Mouse (Mus musculus): Measurements from ENCODE around the gene Tmem176b. TPM values are rescaled to one million over a fixed set of nuclear protein-coding genes. Genes with fewer than 3 reads are reported as not detected.
A peak's percentile ranks its signal among the peaks of the same experiment; 100 is the strongest.

The Tmem176b gene
- polyA plus RNA-seq, 1 experiment from 2014 or later = 120 TPM

DNA sequence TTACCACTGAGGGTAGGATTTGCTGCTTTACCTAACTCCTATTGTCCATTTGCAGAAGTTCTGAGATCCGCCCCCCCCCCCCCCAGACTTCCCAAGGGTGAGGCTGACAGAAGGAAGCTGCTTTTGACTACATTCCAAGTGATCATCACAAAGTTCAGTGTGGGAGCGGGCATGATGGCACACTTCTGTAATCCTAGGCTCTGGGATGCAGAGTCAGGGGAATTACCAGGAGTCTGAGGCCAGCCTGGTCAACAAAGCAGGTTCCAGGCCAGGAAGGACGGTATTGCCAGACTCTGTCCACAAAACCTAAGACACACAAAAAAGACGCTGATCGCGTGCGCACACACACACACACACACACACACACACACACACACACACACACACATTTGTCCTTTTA, 22.2 kb upstream of the Tmem176b start:
- H3K27me3 ChIP-seq = no peaks in the 10 kb centered on the region; the same call in 1 of the 2 replicates

DNA sequence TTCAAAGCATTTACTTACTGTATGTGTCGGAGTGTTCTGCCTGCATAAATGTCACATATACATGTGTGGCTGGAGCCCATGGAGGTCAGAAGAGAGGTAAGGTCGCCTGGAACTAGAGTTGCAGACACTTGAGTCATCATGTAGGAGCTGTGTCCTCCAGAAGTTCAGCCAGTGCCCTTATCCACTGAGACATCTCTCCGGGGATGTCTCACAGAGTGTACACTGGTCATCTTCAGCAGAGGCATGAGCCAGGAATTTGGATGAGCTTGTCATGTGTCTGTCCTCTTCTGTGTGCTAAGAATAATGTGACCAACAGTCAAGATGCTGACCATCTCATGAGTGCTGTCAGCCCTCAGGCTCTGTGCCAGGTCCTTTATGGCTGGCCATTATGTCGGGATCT, 21.5 kb upstream of the Tmem176b start:
- no peaks in the 10 kb centered on the region for H3K36me3 ChIP-seq
- no peak overlapping the region for H3K4me2 ChIP-seq
- no peaks in the 10 kb centered on the region; the same call in 1 of the 2 replicates for H3K27me3 ChIP-seq
- no peak overlapping the region for H3K4me3 ChIP-seq (replicated peaks)
- WGBS = 83% methylated on average over 4 of the region's 4 CpGs
- no peak overlapping the region for H3K9ac ChIP-seq (replicated peaks)
- no peak for ATAC-seq (ENCODE audit: insufficient number of reproducible peaks, insufficient read depth, low FRiP score, low TSS enrichment, low read depth)
- H3K4me1 ChIP-seq (replicated peaks) = peaks cover 14% of the 10 kb centered on the region
- H3K9me3 ChIP-seq = no peaks in the 10 kb centered on the region
- H3K27ac ChIP-seq = no peak overlapping the region

More for the DNA sequence above, 22.2 kb upstream of the Tmem176b start:
- Histone ChIP-seq H3K4me2 (no peak overlapping the region), H3K27ac (no peak overlapping the region), H3K4me1 (replicated peaks) (peaks cover 14% of the 10 kb centered on the region), H3K9ac (replicated peaks) (no peak overlapping the region), H3K4me3 (replicated peaks) (no peak overlapping the region), H3K9me3 (no peaks in the 10 kb centered on the region), H3K36me3 (no peaks in the 10 kb centered on the region)
- ATAC-seq (ENCODE audit: insufficient number of reproducible peaks, insufficient read depth, low FRiP score, low TSS enrichment, low read depth) = no peak
- WGBS = 90% methylated on average over 6 of the region's 7 CpGs

DNA sequence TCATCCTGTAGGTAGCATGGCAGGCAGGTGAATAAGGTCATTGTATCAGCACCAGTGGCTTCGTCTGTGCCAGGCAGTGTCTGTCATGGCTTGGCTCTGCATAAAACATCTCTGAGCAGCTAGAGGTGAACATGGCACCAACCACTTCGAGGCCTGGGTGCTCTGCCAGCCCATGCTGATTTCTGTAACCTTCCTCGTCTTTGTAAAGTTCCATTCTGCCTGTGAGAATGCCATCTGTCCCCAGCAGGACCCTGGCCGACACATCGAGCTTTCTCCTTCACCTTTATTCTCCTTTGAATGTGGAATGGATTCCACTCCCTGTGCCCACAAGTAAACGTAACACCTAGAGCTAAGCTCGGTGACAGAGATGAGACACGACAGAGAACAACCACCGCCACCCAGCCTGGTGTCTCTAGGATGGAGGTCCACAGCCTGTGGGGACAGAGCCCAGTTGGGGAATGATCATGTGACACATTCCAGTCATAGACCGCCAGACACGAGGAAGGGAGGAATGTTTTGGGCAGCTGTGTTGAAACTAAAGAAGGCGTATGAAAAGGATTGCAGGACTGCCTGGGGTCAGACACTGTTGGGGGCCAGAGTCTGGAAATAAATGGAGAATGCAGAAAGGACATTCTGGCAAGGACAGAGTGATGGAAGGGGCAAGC, 20.5 kb upstream of the Tmem176b start:
- no peak overlapping the region for H3K4me3 ChIP-seq (replicated peaks)
- H3K27me3 ChIP-seq = no peaks in the 10 kb centered on the region
- peak; percentile 47; the same call in 1 of the 2 replicates for ATAC-seq (ENCODE audit: insufficient number of reproducible peaks, insufficient read depth, low FRiP score, low TSS enrichment, low read depth)
- no peaks in the 10 kb centered on the region for H3K36me3 ChIP-seq
- no peaks in the 10 kb centered on the region for H3K9me3 ChIP-seq
- H3K9ac ChIP-seq (replicated peaks) = no peak overlapping the region
- peaks cover 14% of the 10 kb centered on the region for H3K4me1 ChIP-seq (replicated peaks)
- no peak overlapping the region for H3K27ac ChIP-seq
- no peak overlapping the region for H3K4me2 ChIP-seq
- WGBS = 73% methylated on average over 12 of the region's 12 CpGs

DNA sequence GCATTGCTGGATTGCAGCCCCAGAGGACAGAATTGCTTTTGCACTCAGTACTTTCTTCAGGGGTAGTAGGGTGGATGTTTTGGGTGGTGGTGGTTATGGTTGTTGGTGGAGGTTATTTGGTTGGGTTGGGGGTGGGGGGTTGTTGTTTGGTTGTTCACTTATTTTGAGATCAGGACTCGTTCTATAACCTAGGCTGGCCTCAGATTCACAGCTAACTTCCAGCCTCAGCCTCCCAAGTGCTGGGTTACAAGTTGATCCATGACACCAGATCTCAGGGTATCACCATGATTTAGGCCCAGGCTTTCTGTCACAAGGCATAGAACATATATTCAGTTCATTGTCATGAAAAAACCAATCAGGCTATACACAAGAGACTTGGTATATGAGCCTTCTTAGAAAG, 19.6 kb upstream of the Tmem176b start:
- ATAC-seq (ENCODE audit: insufficient number of reproducible peaks, insufficient read depth, low FRiP score, low TSS enrichment, low read depth) = no peak
- Histone ChIP-seq H3K36me3 (no peaks in the 10 kb centered on the region), H3K9me3 (no peaks in the 10 kb centered on the region), H3K4me2 (no peak overlapping the region), H3K9ac (replicated peaks) (no peak overlapping the region), H3K27me3 (no peaks in the 10 kb centered on the region), H3K27ac (no peak overlapping the region), H3K4me1 (replicated peaks) (peaks cover 14% of the 10 kb centered on the region), H3K4me3 (replicated peaks) (no peak overlapping the region)
- 83% methylated on average over 1 of the region's 1 CpGs for WGBS

DNA sequence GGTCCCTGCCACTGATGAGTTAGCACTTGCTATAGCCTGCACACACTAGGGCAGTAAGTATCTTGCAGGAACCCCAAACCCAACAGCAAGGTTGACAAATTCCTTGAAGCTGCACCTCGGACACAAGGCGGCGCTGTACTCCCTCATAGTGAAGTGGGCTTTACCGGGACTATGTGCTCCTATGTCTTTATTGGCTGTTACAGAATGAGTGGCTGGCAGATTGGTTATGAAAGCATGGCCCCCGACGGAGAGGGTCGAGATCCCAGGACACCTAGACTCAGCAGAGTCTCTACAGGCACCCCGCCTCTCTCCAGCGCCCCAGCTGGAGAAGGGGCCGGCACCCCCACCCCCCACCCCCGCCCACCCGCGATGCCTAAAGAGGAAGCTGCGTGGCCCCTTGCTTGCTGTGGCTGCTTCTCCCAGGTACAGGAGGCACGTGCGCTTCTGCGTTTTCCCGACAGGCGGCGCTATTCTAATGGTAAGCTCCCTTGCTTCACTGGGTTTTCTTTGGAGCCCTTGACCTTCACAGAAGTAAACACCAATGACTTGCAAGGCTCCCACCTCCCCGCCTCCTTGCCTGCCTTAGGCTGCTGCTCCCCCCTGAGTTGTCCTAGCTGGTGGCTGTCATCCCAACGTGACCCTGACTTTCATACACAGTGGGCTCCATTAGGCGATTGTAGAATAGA, 19.0 kb upstream of the Tmem176b start:
- Histone ChIP-seq H3K27ac (no peak overlapping the region), H3K4me2 (peak overlapping the region; percentile 51), H3K9ac (replicated peaks) (no peak overlapping the region), H3K9me3 (no peaks in the 10 kb centered on the region), H3K27me3 (no peaks in the 10 kb centered on the region), H3K4me1 (replicated peaks) (peaks cover 13% of the 10 kb centered on the region), H3K4me3 (replicated peaks) (peak overlapping the region; percentile 28), H3K36me3 (no peaks in the 10 kb centered on the region)
- no peak for ATAC-seq (ENCODE audit: insufficient number of reproducible peaks, insufficient read depth, low FRiP score, low TSS enrichment, low read depth)
- 14% methylated on average over 23 of the region's 23 CpGs for WGBS

DNA sequence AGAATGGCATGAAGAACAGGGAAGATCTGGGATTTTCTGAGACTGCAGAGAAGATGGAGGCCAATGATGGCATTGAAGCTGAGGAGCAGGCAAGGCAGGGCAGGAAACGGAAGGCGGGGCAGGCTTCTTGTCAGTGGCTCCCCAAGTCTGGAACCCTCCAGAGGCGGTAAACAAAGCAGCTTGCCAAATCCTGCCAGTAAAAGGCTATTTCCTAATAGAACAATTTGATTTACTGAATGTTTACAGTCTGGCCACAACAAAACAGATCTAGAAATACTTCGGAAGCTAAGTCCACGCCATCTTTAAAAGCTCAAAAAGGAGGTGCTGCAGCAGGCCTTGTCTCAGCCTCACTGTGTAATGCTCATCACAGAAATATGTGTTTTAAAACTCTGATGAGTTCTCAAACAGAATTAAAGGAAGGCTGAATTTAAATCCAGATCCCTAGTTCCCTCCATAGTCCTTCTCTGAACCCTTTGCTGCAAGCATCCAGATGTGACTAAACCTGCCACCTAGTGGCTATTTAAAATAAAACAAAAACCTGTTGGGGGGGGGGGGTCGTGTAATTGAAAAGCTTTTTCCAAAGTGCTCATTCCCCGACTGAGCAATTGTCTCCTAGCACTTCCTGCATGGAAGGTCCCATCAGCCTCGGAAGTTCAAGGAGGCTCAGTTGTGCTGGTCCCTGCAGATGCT, 16.5 kb upstream of the Tmem176b start:
- H3K27me3 ChIP-seq = no peaks in the 10 kb centered on the region
- H3K9me3 ChIP-seq = peaks cover 6% of the 10 kb centered on the region; the same call in 1 of the 2 replicates
- no peak overlapping the region for H3K4me3 ChIP-seq (replicated peaks)
- H3K4me1 ChIP-seq (replicated peaks) = peaks cover 5% of the 10 kb centered on the region
- no peak for ATAC-seq (ENCODE audit: insufficient number of reproducible peaks, insufficient read depth, low FRiP score, low TSS enrichment, low read depth)
- no peak overlapping the region for H3K9ac ChIP-seq (replicated peaks)
- H3K27ac ChIP-seq = no peak overlapping the region
- 52% methylated on average over 8 of the region's 8 CpGs for WGBS
- H3K4me2 ChIP-seq = no peak overlapping the region
- no peaks in the 10 kb centered on the region for H3K36me3 ChIP-seq

DNA sequence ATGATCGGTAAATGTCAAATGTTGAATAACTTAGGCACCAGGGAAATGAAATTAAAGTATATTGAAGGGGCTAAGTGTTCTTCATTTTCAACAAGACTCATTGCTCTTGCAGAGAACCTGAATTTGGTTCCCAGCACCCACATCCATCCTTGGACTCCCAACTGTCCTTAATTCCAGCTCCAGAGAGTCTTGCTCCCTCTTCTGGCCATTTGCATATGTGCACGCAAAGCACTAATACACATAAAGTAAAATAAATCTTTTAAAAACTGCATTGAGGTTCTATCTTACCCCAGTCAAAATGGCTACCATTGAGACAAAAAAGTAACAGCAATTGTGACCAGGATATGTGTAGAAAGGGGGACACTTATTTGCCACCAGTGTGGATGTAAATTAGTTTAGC, 12.9 kb upstream of the Tmem176b start:
- Histone ChIP-seq H3K4me3 (replicated peaks) (no peak overlapping the region), H3K4me2 (no peak overlapping the region), H3K4me1 (replicated peaks) (0 out of 2 replicates have a peak, but pooled peaks cover 4% of the 10 kb centered on the region), H3K27ac (no peak overlapping the region), H3K9ac (replicated peaks) (no peak overlapping the region), H3K27me3 (no peaks in the 10 kb centered on the region), H3K9me3 (peaks cover 6% of the 10 kb centered on the region; the same call in 1 of the 2 replicates), H3K36me3 (no peaks in the 10 kb centered on the region)
- 99% methylated on average over 2 of the region's 2 CpGs for WGBS
- no peak for ATAC-seq (ENCODE audit: insufficient number of reproducible peaks, insufficient read depth, low FRiP score, low TSS enrichment, low read depth)

DNA sequence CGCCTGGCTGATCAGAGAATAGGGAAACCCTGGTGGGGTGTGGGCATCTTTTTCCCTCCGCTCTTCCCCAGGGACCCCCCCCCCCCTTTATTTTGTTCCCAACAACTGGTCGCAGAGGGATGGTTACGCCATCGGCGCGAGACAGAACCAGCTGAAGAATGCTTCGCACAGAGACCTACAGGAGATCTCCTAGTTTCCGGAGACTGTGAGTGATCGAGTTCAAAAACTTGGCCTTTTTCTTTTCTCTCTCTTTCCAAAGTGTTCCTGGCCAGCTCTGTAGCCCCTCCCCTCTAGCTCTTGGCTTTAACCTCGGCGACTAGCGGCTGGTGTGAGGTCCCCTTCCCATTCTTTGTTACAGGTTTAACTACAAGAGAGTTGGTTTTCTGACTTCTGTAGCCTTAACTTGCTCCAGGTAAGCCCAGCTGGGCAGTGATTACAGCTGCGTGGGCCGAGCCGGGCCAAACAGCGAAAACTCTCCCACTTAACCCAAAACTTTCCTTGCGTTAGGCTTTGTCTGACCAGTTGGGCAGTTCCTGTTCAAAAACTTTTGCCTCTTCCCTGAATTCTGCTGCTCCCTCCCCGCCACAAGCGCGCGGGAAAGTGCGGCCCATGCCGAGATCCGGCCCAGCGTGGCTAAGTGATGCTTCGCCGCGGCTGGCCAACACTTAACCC, 10.7 kb upstream of the Tmem176b start:
- peak overlapping the region; percentile 40 for H3K4me3 ChIP-seq (replicated peaks)
- WGBS = 1% methylated on average over 29 of the region's 29 CpGs
- H3K36me3 ChIP-seq = no peaks in the 10 kb centered on the region
- peaks cover 6% of the 10 kb centered on the region; the same call in 1 of the 2 replicates for H3K9me3 ChIP-seq
- H3K27me3 ChIP-seq = no peaks in the 10 kb centered on the region
- H3K4me2 ChIP-seq = peak overlapping the region; percentile 65
- ATAC-seq (ENCODE audit: insufficient number of reproducible peaks, insufficient read depth, low FRiP score, low TSS enrichment, low read depth) = peak; percentile 59; the same call in 1 of the 2 replicates
- peak overlapping the region; percentile 96 for H3K27ac ChIP-seq
- H3K9ac ChIP-seq (replicated peaks) = peak overlapping the region; percentile 64
- H3K4me1 ChIP-seq (replicated peaks) = 0 out of 2 replicates have a peak, but pooled peaks cover 4% of the 10 kb centered on the region

DNA sequence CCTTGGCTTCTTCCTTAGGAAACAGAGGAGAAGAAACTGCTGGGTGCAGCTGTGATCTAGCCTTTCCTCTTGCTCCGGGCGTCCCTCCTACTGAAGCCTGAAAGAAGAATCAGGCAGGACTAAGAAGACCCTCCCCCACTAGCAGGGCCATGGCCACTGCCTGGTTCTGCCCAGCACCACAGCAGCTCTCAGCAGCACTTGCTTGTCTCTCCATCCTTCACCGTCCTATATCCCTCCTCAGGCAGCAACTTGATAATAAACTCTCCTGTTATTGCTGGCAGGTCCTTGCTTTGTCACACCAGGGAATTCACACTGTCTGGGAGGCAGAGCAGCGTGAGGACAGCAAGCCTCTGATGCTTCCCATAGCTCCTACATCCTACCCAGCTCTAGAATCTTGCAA, 3.8 kb upstream of the Tmem176b start:
- Histone ChIP-seq H3K4me2 (no peak overlapping the region), H3K4me3 (replicated peaks) (no peak overlapping the region), H3K27me3 (no peaks in the 10 kb centered on the region), H3K9me3 (no peaks in the 10 kb centered on the region), H3K4me1 (replicated peaks) (peaks cover 21% of the 10 kb centered on the region), H3K27ac (no peak overlapping the region), H3K9ac (replicated peaks) (no peak overlapping the region), H3K36me3 (peaks cover 33% of the 10 kb centered on the region)
- WGBS = 60% methylated on average over 4 of the region's 4 CpGs
- no peak for ATAC-seq (ENCODE audit: insufficient number of reproducible peaks, insufficient read depth, low FRiP score, low TSS enrichment, low read depth)

DNA sequence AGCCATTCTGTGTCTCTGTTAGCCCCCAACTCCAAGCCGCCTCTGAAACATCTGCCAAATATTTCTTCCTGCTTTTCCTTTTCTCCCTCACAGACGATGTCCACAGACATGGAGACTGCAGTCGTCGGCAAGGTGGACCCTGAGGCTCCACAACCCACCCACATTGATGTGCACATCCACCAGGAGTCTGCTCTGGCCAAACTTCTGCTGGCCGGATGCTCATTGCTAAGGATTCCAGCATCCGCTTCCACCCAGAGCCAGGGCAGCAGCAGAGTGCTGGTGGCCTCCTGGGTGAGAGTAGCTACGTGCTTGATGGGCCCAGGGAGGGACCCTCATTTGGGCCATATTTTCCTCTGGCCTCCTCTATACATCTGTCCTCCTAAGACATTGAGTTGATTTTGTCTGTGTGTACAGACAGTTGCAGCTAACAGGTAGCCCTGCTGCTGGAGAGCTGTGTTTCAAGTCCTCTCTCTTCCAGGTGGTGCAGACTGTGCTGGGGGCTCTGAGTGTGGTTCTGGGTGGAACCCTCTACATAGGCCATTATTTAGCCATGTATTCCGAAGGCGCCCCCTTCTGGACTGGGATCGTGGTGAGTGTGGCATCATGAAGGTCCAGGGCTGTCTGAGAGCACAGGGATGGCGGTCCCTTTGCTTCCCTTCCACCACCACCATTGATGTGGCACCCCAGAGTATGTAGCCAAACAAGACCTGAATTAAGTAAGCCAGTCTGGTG, 981 bp upstream of the Tmem176b start:
- 73% methylated on average over 11 of the region's 11 CpGs for WGBS
- no peaks in the 10 kb centered on the region for H3K9me3 ChIP-seq
- H3K27ac ChIP-seq = peak overlapping the region; percentile 88
- H3K36me3 ChIP-seq = peaks cover 46% of the 10 kb centered on the region
- H3K4me1 ChIP-seq (replicated peaks) = peaks cover 38% of the 10 kb centered on the region
- peak overlapping the region; percentile 81 for H3K4me2 ChIP-seq
- no peak for ATAC-seq (ENCODE audit: insufficient number of reproducible peaks, insufficient read depth, low FRiP score, low TSS enrichment, low read depth)
- H3K4me3 ChIP-seq (replicated peaks) = peak overlapping the region; percentile 44
- H3K27me3 ChIP-seq = no peaks in the 10 kb centered on the region
- H3K9ac ChIP-seq (replicated peaks) = peak overlapping the region; percentile 50
